20 mouse cellular contexts compared by ENCODE assay signal in the genomic region with DNA sequence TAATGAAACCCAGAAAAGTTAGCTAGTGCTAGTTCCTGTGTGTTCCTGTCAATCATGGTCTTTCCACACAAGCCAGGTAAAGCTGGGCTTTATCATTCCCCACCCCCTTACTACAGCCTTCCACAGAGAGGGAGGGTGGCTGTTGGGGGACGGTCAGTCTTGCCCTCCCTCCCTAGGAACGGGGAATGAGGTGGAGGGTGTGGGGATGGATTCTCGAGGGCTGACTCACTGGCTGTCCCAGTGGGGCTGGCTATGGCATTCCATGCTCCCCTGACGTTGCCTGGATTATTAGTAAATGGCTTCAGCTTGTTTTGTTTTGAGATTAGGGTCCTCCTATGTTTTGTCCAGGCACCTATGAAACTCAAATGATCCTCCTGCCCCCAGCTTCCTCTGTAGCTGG. TPM values are rescaled to one million over a fixed set of nuclear protein-coding genes. Genes with fewer than 3 reads are reported as not detected.
DNase-seq lines count a peak whose midpoint lies in the region; ATAC-seq lines count a peak whose summit lies in the region.
"Had no signal": no experiment of that assay in that cellular context is flagged by ENCODE, and none has a peak within 500 bp of the region (broad histone marks: within the 10 kb centered on the region; RNA-seq: fewer than 3 reads in every experiment).

No protein-coding gene starts in this region.

- H3K4me1 ChIP-seq in heart, embryonic 10.5 days: peaks cover 43% of the 10 kb centered on the region
- peaks cover 20% of the 10 kb centered on the region for H3K4me1 ChIP-seq in liver, embryonic 12.5 days

- H3K27me3 ChIP-seq in heart, embryonic 10.5 days (ENCODE audit: insufficient read depth, poor library complexity, severe bottlenecking): peaks cover 78% of the 10 kb centered on the region
- H3K27me3 ChIP-seq in liver, embryonic 12.5 days (replicated peaks): peaks cover 95% of the 10 kb centered on the region

- intact Hi-C loops in heart, postnatal 36 days (cut with DNase I): no loop called here

- H3K4me3 ChIP-seq in heart, embryonic 10.5 days: no peak overlapping the region
- H3K4me3 ChIP-seq in liver, embryonic 12.5 days: no peak overlapping the region
- H3K4me3 ChIP-seq: layer of hippocampus, adult 2 months; liver, embryonic 15.5 days; midbrain, embryonic 10.5 days had no signal

- ATAC-seq in liver, embryonic 12.5 days: no peak

- no peak overlapping the region for H3K9ac ChIP-seq in liver, embryonic 12.5 days
- H3K9ac ChIP-seq: liver, embryonic 15.5 days had no signal

- H3K9me3 ChIP-seq in heart, embryonic 10.5 days: no peaks in the 10 kb centered on the region
- H3K9me3 ChIP-seq in liver, embryonic 12.5 days (replicated peaks): no peaks in the 10 kb centered on the region
- H3K9me3 ChIP-seq: G1E; liver, embryonic 15.5 days; midbrain, embryonic 10.5 days had no signal

- 0 out of 2 replicates have a peak overlapping the region, but pooled peaks have one; percentile 13 for H3K27ac ChIP-seq in heart, embryonic 10.5 days
- H3K27ac ChIP-seq in liver, embryonic 12.5 days: no peak overlapping the region
- H3K27ac ChIP-seq: layer of hippocampus, adult 2 months; liver, embryonic 15.5 days; macrophage; midbrain, embryonic 10.5 days had no signal

- 11% methylated on average over 4 of the region's 4 CpGs for WGBS in heart, embryonic 10.5 days
- 19% methylated on average over 4 of the region's 4 CpGs for WGBS in liver, embryonic 12.5 days (ENCODE audit: insufficient replicate concordance)

- no peak overlapping the region for H3K4me2 ChIP-seq in liver, embryonic 12.5 days

- no peaks in the 10 kb centered on the region for H3K36me3 ChIP-seq in heart, embryonic 10.5 days
- H3K36me3 ChIP-seq in liver, embryonic 12.5 days: no peaks in the 10 kb centered on the region
- H3K36me3 ChIP-seq: G1E; liver, embryonic 15.5 days; midbrain, embryonic 10.5 days had no signal

- no peak for DNase-seq in heart, embryonic 10.5 days (ENCODE audit: low spot score)
- DNase-seq in heart, postnatal 36 days: no peak
- DNase-seq in lung, postnatal 25 days (ENCODE audit: low spot score): peak; percentile 59
- no peak for DNase-seq in lung, postnatal 14 days
- DNase-seq in NIH3T3 (ENCODE audit: low read depth): peak; percentile 79
- no peak for DNase-seq in adipocyte (ENCODE audit: low spot score)
- DNase-seq: cerebellum, adult 2 months; cerebellum, postnatal 36 days; gastrocnemius, postnatal 25 days; kidney, adult 2 months; kidney, postnatal 14 days; layer of hippocampus, postnatal 36 days; retina, postnatal 1 day had no signal

RNA-seq across cellular contexts. Expression of gene Tent5b, which starts 1.6 kb away (rescaled TPM):
- 0.90 and 1.5 TPM in 2 replicates for polyA plus RNA-seq in heart, embryonic 10.5 days (2016; fragmentation: Nextera tagmentation; extraction: Ambion mirVana)
- total RNA-seq in heart, postnatal 36 days (2021): 1 to 10 TPM; 2.1 to 2.2 TPM
- 0.06 TPM in 1 of 2 replicates, not detected in the other for polyA plus RNA-seq in liver, embryonic 12.5 days (2016; fragmentation: Nextera tagmentation; extraction: Ambion mirVana)
- total RNA-seq: G1E; layer of hippocampus, adult 2 months; layer of hippocampus, postnatal 36 days had no signal
- polyA plus RNA-seq: G1E, macrophage had no signal

RNA-seq across cellular contexts. Expression of gene Trnp1, which starts 16.9 kb away (rescaled TPM):
- 0.60 and 0.96 TPM in 2 replicates for polyA plus RNA-seq in heart, embryonic 10.5 days (2016; fragmentation: Nextera tagmentation; extraction: Ambion mirVana)
- 1 to 10 TPM; 1.7 to 2.0 TPM for total RNA-seq in heart, postnatal 36 days (2021)
- 0.14 and 0.27 TPM in 2 replicates for polyA plus RNA-seq in liver, embryonic 12.5 days (2016; fragmentation: Nextera tagmentation; extraction: Ambion mirVana)
- polyA plus RNA-seq: G1E had no signal

RNA-seq across cellular contexts. Expression of gene Kdf1, which starts 37.3 kb away (rescaled TPM):
- polyA plus RNA-seq in heart, embryonic 10.5 days (2016; fragmentation: Nextera tagmentation; extraction: Ambion mirVana): 1.6 and 4.0 TPM in 2 replicates
- not detected for total RNA-seq in heart, postnatal 36 days (2021)
- 0.26 and 0.44 TPM in 2 replicates for polyA plus RNA-seq in liver, embryonic 12.5 days (2016; fragmentation: Nextera tagmentation; extraction: Ambion mirVana)
- total RNA-seq: G1E; gastrocnemius, postnatal 25 days; left cerebral cortex, postnatal 25 days had no signal
- polyA plus RNA-seq: cerebellum, adult 2 months; G1E; macrophage had no signal

Comparison
In these comparisons a context has a peak if more than half of its experiments do, and no peak if none do; other contexts are left out.
1. DNase-seq: peak in lung, postnatal 25 days (single experiment) and NIH3T3 (single experiment); none in heart, embryonic 10.5 days (single experiment), heart, postnatal 36 days (0 of 2), lung, postnatal 14 days (single experiment) and adipocyte (single experiment).